Mouse (Mus musculus) lung, postnatal 0 days (tissue): ENCODE results near the gene Klhdc4. TPM values are rescaled to one million over a fixed set of nuclear protein-coding genes. Genes with fewer than 3 reads are reported as not detected.
A peak's percentile ranks its signal among the peaks of the same experiment; 100 is the strongest.

ENCODE experiments used
- ATAC-seq: fragments of 200-750 bp; cut with Nextera tagmentation; 2 replicates; pipeline ENCODE4 v1.8.0; 2017; ENCODE audit warnings: moderate library complexity
- DNase-seq: peaks from one replicate; pipeline ENCODE4 v3.0.0-alpha.2; 2016; ENCODE audit warnings: low spot score
- H3K27ac ChIP-seq: fragments of 300-500 bp; sonication (generic); 2 replicates; pipeline ENCODE4 v1.5.1; 2014; ENCODE audit warnings: antibody characterized with exemption, mild to moderate bottlenecking, low read length, mixed read lengths
- H3K27me3 ChIP-seq: fragments of 300-500 bp; sonication (generic); replicated peaks from 2 replicates; pipeline ENCODE4 v1.6.1; 2014; ENCODE audit warnings: low read length, mixed read lengths; ENCODE audit not compliant: insufficient read depth
- H3K36me3 ChIP-seq: fragments of 300-500 bp; sonication (generic); 2 replicates; pipeline ENCODE4 v1.6.1; 2014; ENCODE audit warnings: low read length, mixed read lengths; ENCODE audit not compliant: insufficient read depth
- H3K4me1 ChIP-seq: fragments of 300-500 bp; sonication (generic); 2 replicates; pipeline ENCODE4 v1.6.1; 2014; ENCODE audit warnings: antibody characterized with exemption, low read depth, low read length, mixed read lengths; ENCODE audit not compliant: insufficient read depth
- H3K4me2 ChIP-seq: fragments of 300-500 bp; sonication (generic); replicated peaks from 2 replicates; pipeline ENCODE4 v1.6.1; 2014; ENCODE audit warnings: low read depth, mild to moderate bottlenecking, low read length, moderate library complexity, mixed read lengths
- H3K4me3 ChIP-seq: fragments of 300-500 bp; sonication (generic); 2 replicates; pipeline ENCODE4 v1.5.1; 2014; ENCODE audit warnings: low read depth, low read length
- H3K9ac ChIP-seq: fragments of 300-500 bp; sonication (generic); replicated peaks from 2 replicates; pipeline ENCODE4 v1.6.1; 2014; ENCODE audit warnings: low read depth, mild to moderate bottlenecking
- H3K9me3 ChIP-seq: fragments of 300-500 bp; sonication (generic); 2 replicates; pipeline ENCODE4 v1.6.1; 2016; ENCODE audit warnings: low read length, mixed read lengths
- CTCF ChIP-seq: IDR thresholded peaks from 2 replicates; pipeline ENCODE4 v1.5.1; 2016; ENCODE audit warnings: antibody characterized with exemption, mild to moderate bottlenecking
- EP300 ChIP-seq: IDR thresholded peaks from 2 replicates; pipeline ENCODE4 v1.6.1; 2016; ENCODE audit warnings: antibody characterized with exemption, mild to moderate bottlenecking, control low read depth
- WGBS: fragments of 180-500 bp; shearing (Covaris S2); extraction: QIAGEN DNeasy Blood & Tissue Kit; methylation state at CpG from one replicate; pipeline ENCODE4 v1.1.7; 2014; 5-methylcytosine and 5-hydroxymethylcytosine counted together
- polyA plus RNA-seq: library from polyadenylated mRNA; unstranded; fragments of >200 nt; fragmentation: Nextera tagmentation; extraction: Ambion mirVana; gene quantifications from 2 replicates; pipeline ENCODE4 v1.2.1, GENCODE M21; 2015

The Klhdc4 gene
- polyA plus RNA-seq, 1 experiment from 2014 or later = 22.9 TPM

- Histone ChIP-seq H3K36me3 (no peaks in the 10 kb centered on the region; the same call in 1 of the 2 replicates), H3K4me2 (no peak overlapping the region), H3K9me3 (no peaks in the 10 kb centered on the region), H3K4me3 (no peak overlapping the region), H3K27me3 (no peaks in the 10 kb centered on the region), H3K27ac (no peak overlapping the region), H3K4me1 (peaks cover 7% of the 10 kb centered on the region; the same call in 1 of the 2 replicates), H3K9ac (no peak overlapping the region)
- 82% methylated on average over 8 of the region's 8 CpGs for whole genome bisulfite sequencing
- no peak for DNase-seq
- ATAC-seq = no peak
- TF ChIP-seq EP300 (no peak), CTCF (no peak)
Measured at GRCm38 (mm10) chr8:121795461-121795860, 33.9 kb downstream of the Klhdc4 start.

DNA sequence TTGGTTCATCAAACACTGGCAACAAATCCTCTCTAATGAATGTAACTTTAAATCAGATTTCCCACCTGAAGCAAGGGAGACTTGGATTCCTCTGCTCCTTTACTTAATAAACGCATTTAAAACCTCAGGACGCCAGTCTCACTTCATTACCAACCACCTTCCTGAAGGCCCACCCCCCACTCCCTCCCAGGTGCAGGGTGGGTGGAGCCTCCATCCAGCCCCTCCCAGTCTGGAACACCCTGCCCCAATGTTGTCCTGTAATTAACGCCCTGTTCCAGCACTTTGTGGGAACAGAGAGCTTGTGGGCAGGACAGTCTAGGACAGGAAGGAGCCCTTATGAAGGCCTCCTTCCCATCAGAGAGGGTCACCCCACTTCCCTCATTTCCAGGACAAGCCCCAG, 35.2 kb downstream of the Klhdc4 start:
- no peak overlapping the region for H3K4me2 ChIP-seq
- no peak for TF ChIP-seq CTCF
- TF ChIP-seq EP300 = no peak
- ATAC-seq (no peak), DNase-seq (no peak)
- H3K9ac ChIP-seq = no peak overlapping the region
- no peaks in the 10 kb centered on the region; the same call in 1 of the 2 replicates for H3K36me3 ChIP-seq
- H3K4me1 ChIP-seq = peaks cover 7% of the 10 kb centered on the region; the same call in 1 of the 2 replicates
- WGBS = 42% methylated on average over 3 of the region's 3 CpGs
- H3K27me3 ChIP-seq = no peaks in the 10 kb centered on the region
- no peak overlapping the region for H3K4me3 ChIP-seq
- H3K9me3 ChIP-seq = no peaks in the 10 kb centered on the region
- no peak overlapping the region for H3K27ac ChIP-seq

DNA sequence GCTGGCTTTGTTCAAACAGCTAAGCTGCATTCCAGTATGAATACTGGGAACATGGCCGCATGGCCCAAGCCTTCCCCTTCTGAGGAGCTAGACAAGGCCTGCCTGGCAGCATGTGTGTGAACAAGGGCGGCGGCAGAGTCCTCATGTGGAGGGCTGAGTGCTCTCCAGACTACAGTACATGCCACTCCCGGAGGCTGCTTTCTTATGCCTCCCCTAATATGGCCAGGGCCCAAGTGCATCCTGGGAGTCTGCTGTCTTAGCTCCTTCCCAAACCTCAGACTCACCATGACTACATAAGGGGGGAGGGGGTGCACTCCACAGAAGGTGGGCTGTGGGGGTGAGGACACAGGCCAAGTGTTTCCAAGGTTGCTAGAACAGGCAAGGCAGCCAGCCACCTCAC, 36.7 kb downstream of the Klhdc4 start:
- no peak overlapping the region for H3K4me3 ChIP-seq
- WGBS = 62% methylated on average over 4 of the region's 4 CpGs
- H3K27me3 ChIP-seq = no peaks in the 10 kb centered on the region
- no peak overlapping the region for H3K4me2 ChIP-seq
- H3K4me1 ChIP-seq = peaks cover 7% of the 10 kb centered on the region; the same call in 1 of the 2 replicates
- H3K27ac ChIP-seq = peak overlapping the region; percentile 75
- no peaks in the 10 kb centered on the region for H3K9me3 ChIP-seq
- H3K36me3 ChIP-seq = no peaks in the 10 kb centered on the region
- ATAC-seq = peak; percentile 95
- DNase-seq = peak; percentile 90
- no peak overlapping the region for H3K9ac ChIP-seq
- TF ChIP-seq CTCF (no peak), EP300 (no peak)

DNA sequence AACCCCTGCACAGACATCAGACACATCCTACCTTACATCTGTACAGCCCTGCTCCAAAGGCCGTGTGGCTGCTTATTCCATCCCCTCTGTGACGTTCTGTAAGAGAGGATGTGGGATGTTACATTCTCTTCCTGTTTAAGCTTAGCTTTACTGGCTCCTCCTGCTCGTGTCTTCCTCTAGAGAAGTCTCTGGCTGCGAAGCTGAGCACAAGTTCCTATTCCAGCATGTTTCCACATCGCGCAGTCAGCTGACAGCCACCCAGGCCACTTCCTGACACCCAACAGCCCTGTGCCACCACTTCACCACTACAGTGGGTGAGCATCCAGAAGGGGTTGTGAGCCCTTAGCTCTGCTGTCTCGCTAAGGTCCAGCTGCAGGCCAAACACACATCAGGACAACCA, 37.2 kb downstream of the Klhdc4 start:
- Histone ChIP-seq H3K4me2 (no peak overlapping the region), H3K9me3 (no peaks in the 10 kb centered on the region), H3K27me3 (no peaks in the 10 kb centered on the region), H3K9ac (no peak overlapping the region), H3K27ac (peak overlapping the region; percentile 75), H3K4me1 (peaks cover 7% of the 10 kb centered on the region; the same call in 1 of the 2 replicates), H3K36me3 (no peaks in the 10 kb centered on the region), H3K4me3 (no peak overlapping the region)
- WGBS = 32% methylated on average over 7 of the region's 7 CpGs
- DNase-seq (peak; percentile 78), ATAC-seq (peak; percentile 78)
- no peak for TF ChIP-seq CTCF
- TF ChIP-seq EP300 = no peak

DNA sequence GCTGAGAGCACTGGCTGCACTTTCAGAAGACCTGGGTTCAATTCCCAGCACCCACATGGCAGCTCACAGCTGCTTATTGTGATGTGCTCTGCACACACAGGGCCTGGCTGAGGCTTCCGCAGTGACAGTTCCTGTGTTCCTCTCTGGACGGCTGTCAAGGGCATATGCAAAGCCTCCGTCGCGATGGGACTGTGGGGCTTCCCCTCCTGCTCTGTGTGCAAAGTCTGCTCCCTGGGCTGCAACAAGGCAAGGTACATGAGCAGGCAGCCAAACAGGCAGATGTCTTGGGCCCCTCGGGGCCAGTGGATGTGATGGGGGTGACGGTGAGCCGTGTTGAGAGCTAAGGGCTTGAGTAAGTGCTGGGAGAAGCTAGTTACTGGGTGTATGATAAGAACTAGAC, 40.6 kb downstream of the Klhdc4 start:
- TF ChIP-seq CTCF (no peak), EP300 (no peak)
- Histone ChIP-seq H3K9me3 (no peaks in the 10 kb centered on the region), H3K27ac (no peak overlapping the region), H3K4me2 (no peak overlapping the region), H3K27me3 (no peaks in the 10 kb centered on the region), H3K9ac (no peak overlapping the region), H3K36me3 (no peaks in the 10 kb centered on the region), H3K4me1 (peaks cover 7% of the 10 kb centered on the region; the same call in 1 of the 2 replicates), H3K4me3 (no peak overlapping the region)
- no peak for ATAC-seq
- WGBS = 73% methylated on average over 8 of the region's 8 CpGs
- DNase-seq = no peak

DNA sequence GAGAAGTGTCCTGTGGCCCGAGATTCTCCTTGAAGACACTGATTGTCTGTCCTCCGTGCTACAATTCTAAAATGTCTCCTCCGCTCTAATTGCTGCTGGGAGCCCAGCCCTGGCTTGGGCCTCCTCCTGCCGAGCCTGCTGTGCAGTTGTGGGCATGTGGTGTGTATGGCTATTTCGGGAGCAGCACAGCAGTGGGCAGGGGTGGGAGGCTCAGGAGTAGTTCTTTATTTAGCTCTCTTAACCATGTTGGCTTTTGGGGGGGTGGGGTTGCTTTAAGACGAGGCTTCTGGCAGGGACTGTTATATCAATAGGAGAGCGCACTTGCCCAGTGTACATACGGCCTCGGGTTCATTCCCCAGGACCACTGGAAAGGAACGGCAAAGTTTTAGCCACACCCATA, 42.8 kb downstream of the Klhdc4 start:
- Histone ChIP-seq H3K4me3 (no peak overlapping the region), H3K27ac (no peak overlapping the region), H3K36me3 (no peaks in the 10 kb centered on the region), H3K4me2 (no peak overlapping the region), H3K27me3 (no peaks in the 10 kb centered on the region), H3K9me3 (no peaks in the 10 kb centered on the region), H3K9ac (no peak overlapping the region), H3K4me1 (no peaks in the 10 kb centered on the region)
- ATAC-seq (no peak), DNase-seq (no peak)
- no peak for TF ChIP-seq EP300
- no peak for TF ChIP-seq CTCF
- WGBS = 36% methylated on average over 10 of the region's 10 CpGs

DNA sequence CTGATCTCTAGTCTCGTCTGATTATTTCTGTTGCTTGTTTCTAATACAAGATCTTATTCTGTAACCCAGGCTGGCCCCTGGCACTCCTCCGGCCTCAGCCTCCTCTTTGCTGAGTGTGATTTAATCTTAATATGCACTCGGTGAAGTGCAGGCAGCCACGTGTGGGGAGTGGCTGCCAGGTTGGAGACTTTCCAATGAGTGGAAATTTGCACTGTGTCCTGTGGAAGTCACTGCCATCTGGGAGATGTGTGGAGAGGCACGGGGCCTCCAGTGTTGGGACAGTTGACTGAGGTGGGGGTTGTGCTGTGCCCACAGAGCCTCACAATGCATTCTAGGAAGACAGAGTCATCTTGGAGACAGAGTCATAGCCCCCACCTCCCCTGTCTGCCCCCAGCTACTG, 46.9 kb downstream of the Klhdc4 start:
- ATAC-seq = no peak
- WGBS = 35% methylated on average over 5 of the region's 5 CpGs
- H3K9me3 ChIP-seq = no peaks in the 10 kb centered on the region

More for the DNA sequence above, 46.9 kb downstream of the Klhdc4 start:
- no peak for DNase-seq
- no peaks in the 10 kb centered on the region for H3K36me3 ChIP-seq
- no peak for TF ChIP-seq EP300
- TF ChIP-seq CTCF = no peak
- no peak overlapping the region for H3K9ac ChIP-seq
- no peaks in the 10 kb centered on the region for H3K4me1 ChIP-seq
- no peak overlapping the region for H3K4me3 ChIP-seq
- H3K4me2 ChIP-seq = no peak overlapping the region
- no peak overlapping the region for H3K27ac ChIP-seq
- no peaks in the 10 kb centered on the region for H3K27me3 ChIP-seq
